ENCODE assay signal across 8 mouse cellular contexts in the genomic region with DNA sequence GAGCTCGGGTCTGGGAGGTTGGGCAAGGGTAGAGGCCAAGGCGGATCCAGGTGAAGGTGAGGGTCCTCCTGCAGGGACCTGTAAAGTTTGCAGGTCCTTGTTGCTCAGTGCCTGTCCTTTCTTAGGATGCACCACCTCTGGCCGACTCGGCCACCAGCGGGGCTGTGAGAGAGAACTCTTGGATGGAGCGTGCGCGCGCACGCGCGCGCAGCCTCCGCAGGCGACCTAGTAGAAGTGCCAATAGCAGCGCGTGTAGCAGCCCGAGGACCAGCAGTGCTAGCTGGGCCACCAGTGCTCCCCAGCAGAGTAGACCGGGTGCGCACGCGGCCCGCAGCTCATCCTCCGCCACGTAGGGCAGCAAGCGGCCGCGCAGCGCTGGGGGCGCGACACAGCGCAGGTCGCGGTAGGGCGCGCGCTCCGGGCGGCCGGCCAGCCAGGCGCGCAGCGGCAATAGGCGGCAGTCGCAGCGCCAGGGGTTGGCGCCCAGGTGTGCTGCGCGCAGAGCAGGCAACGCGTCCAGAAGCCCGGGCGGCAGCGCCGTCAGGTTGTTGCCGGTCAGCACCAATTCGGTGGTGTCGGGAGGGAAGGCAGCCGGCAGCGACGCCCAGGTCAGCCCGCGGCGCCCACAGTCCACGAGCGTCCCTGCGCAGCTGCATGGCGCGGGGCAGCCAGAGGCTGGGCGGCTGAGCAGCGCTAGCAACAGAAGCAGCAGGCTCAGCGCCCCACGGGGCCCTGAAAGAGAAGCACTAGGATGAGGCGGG. TPM values are rescaled to one million over a fixed set of nuclear protein-coding genes. Genes with fewer than 3 reads are reported as not detected.
DNase-seq lines count a peak whose midpoint lies in the region; ATAC-seq lines count a peak whose summit lies in the region.
"Had no signal": no experiment of that assay in that cellular context is flagged by ENCODE, and none has a peak within 500 bp of the region (broad histone marks: within the 10 kb centered on the region; RNA-seq: fewer than 3 reads in every experiment).

No protein-coding gene starts in this region.

- H3K4me3 ChIP-seq in megakaryocyte, embryonic 14.5 days (replicated peaks), result peak overlapping the region; percentile 95
- H3K4me3 ChIP-seq in limb, embryonic 12.5 days (replicated peaks), result peak overlapping the region; percentile 58
- H3K4me3 ChIP-seq: myocyte had no signal

- no peak overlapping the region for H3K27ac ChIP-seq in limb, embryonic 12.5 days

- H3K4me1 ChIP-seq in megakaryocyte, embryonic 14.5 days, result peaks cover 93% of the 10 kb centered on the region
- H3K4me1 ChIP-seq in limb, embryonic 12.5 days (replicated peaks), result peaks cover 34% of the 10 kb centered on the region

- ATAC-seq in megakaryocyte, adult 5-6 weeks (ENCODE audit: poor library complexity, severe bottlenecking), result no peak
- ATAC-seq in limb, embryonic 12.5 days (ENCODE audit: insufficient number of reproducible peaks, insufficient read depth, low FRiP score, low TSS enrichment, low read depth), result no peak

- H3K4me2 ChIP-seq in limb, embryonic 12.5 days, result peak overlapping the region; percentile 94

- WGBS in limb, embryonic 12.5 days, result under 1% methylated on average over 73 of the region's 74 CpGs

- H3K9ac ChIP-seq in limb, embryonic 12.5 days (replicated peaks), result peak overlapping the region; percentile 54

- H3K9me3 ChIP-seq in megakaryocyte, embryonic 14.5 days, result no peaks in the 10 kb centered on the region
- H3K9me3 ChIP-seq in limb, embryonic 12.5 days, result no peaks in the 10 kb centered on the region

- peaks cover 77% of the 10 kb centered on the region for H3K27me3 ChIP-seq in megakaryocyte, embryonic 14.5 days (replicated peaks)
- H3K27me3 ChIP-seq in limb, embryonic 12.5 days, result peaks cover 93% of the 10 kb centered on the region

- peaks cover 19% of the 10 kb centered on the region for H3K36me3 ChIP-seq in megakaryocyte, embryonic 14.5 days (replicated peaks; ENCODE audit: low read length)
- H3K36me3 ChIP-seq in limb, embryonic 12.5 days, result peaks cover 37% of the 10 kb centered on the region

- peak; percentile 54 for DNase-seq in cerebellum, postnatal 36 days
- DNase-seq in heart, postnatal 4 days, result peak; percentile 46
- peak; percentile 60 for DNase-seq in right cerebral cortex, adult 18-20 months
- no peak for DNase-seq in urinary bladder, adult 18-20 months (ENCODE audit: low spot score in 2 of 2)

RNA-seq across cellular contexts. Expression of a gene that starts 1.4 kb away (rescaled TPM):
- polyA plus RNA-seq in megakaryocyte, embryonic 14.5 days (2012; ENCODE audit: insufficient read depth, low replicate concordance), result 3,910 and 6,936 TPM in 2 replicates
- 0.38 and 0.55 TPM in 2 replicates for total RNA-seq in megakaryocyte, adult 5-6 weeks (2015)
- total RNA-seq in megakaryocyte, adult 5-6 weeks (2017), result 0.70 TPM in 1 of 2 replicates, not detected in the other
- 1 to 10 TPM in 1 of 2 experiments, under 1 TPM in 1; 0.32 to 1.1 TPM for total RNA-seq in heart, postnatal 4 days (2021)
- 3.9 and 4.3 TPM in 2 replicates for polyA plus RNA-seq in limb, embryonic 12.5 days (2016; fragmentation: Nextera tagmentation; extraction: Ambion mirVana)

RNA-seq across cellular contexts. Expression of a gene that starts 5.4 kb away (rescaled TPM):
- 1.0 TPM in 1 of 2 replicates, not detected in the other for polyA plus RNA-seq in megakaryocyte, embryonic 14.5 days (2012; ENCODE audit: insufficient read depth, low replicate concordance)
- total RNA-seq in megakaryocyte, adult 5-6 weeks (2015), result 1.7 and 2.9 TPM in 2 replicates
- 0.61 and 3.2 TPM in 2 replicates for total RNA-seq in megakaryocyte, adult 5-6 weeks (2017)
- total RNA-seq in heart, postnatal 4 days (2021), result 1 to 10 TPM; 4.0 to 5.1 TPM
- polyA plus RNA-seq in limb, embryonic 12.5 days (2016; fragmentation: Nextera tagmentation; extraction: Ambion mirVana), result 5.2 and 6.8 TPM in 2 replicates

RNA-seq across cellular contexts. Expression of a gene that starts 9.0 kb away (rescaled TPM):
- polyA plus RNA-seq in megakaryocyte, embryonic 14.5 days (2012; ENCODE audit: insufficient read depth, low replicate concordance), result 8.0 and 10.3 TPM in 2 replicates
- 19.5 and 23.5 TPM in 2 replicates for total RNA-seq in megakaryocyte, adult 5-6 weeks (2015)
- total RNA-seq in megakaryocyte, adult 5-6 weeks (2017), result 11.6 and 17.0 TPM in 2 replicates
- 10 to 100 TPM; 10.4 to 15.2 TPM for total RNA-seq in heart, postnatal 4 days (2021)
- polyA plus RNA-seq in limb, embryonic 12.5 days (2016; fragmentation: Nextera tagmentation; extraction: Ambion mirVana), result 31.7 and 34.2 TPM in 2 replicates

RNA-seq across cellular contexts. Expression of a gene that starts 30.3 kb away (rescaled TPM):
- not detected in 2 replicates for polyA plus RNA-seq in megakaryocyte, embryonic 14.5 days (2012; ENCODE audit: insufficient read depth, low replicate concordance)
- not detected in 2 replicates for total RNA-seq in megakaryocyte, adult 5-6 weeks (2015)
- total RNA-seq in megakaryocyte, adult 5-6 weeks (2017), result not detected in 2 replicates
- under 1 TPM; 0.55 to 0.68 TPM for total RNA-seq in heart, postnatal 4 days (2021)
- 9.4 and 11.2 TPM in 2 replicates for polyA plus RNA-seq in limb, embryonic 12.5 days (2016; fragmentation: Nextera tagmentation; extraction: Ambion mirVana)

Comparison
In these comparisons a context has a peak if more than half of its experiments do, and no peak if none do; other contexts are left out.
1. DNase-seq: peak in cerebellum, postnatal 36 days (2 of 2), heart, postnatal 4 days (single experiment) and right cerebral cortex, adult 18-20 months (single experiment); none in urinary bladder, adult 18-20 months (0 of 2).